Mouse (Mus musculus): Measurements from ENCODE around the gene Ccdc3. TPM values are rescaled to one million over a fixed set of nuclear protein-coding genes. Genes with fewer than 3 reads are reported as not detected.

Gene Ccdc3
- polyA plus RNA-seq, 1 experiment from 2014 or later = 10.9 TPM

- no peaks in the 10 kb centered on the region for H3K4me1 ChIP-seq
- H3K9me3 ChIP-seq = no peaks in the 10 kb centered on the region
- no peak overlapping the region for H3K4me3 ChIP-seq
- H3K36me3 ChIP-seq = no peaks in the 10 kb centered on the region
- WGBS = 87% methylated on average over 6 of the region's 6 CpGs
- no peak for ATAC-seq (ENCODE audit: low FRiP score, low read depth)
- no peaks in the 10 kb centered on the region for H3K27me3 ChIP-seq (replicated peaks)
- H3K9ac ChIP-seq = no peak overlapping the region
- H3K27ac ChIP-seq = no peak overlapping the region
- H3K4me2 ChIP-seq (replicated peaks) = no peak overlapping the region
Measured at GRCm38 (mm10) chr2:5194701-5195215, 57.2 kb downstream of the Ccdc3 start.

- ATAC-seq (ENCODE audit: low FRiP score, low read depth) = no peak
- H3K4me1 ChIP-seq = no peaks in the 10 kb centered on the region
- H3K4me3 ChIP-seq = no peak overlapping the region
- no peaks in the 10 kb centered on the region for H3K27me3 ChIP-seq (replicated peaks)
- no peak overlapping the region for H3K4me2 ChIP-seq (replicated peaks)
- no peak overlapping the region for H3K9ac ChIP-seq
- no peak overlapping the region for H3K27ac ChIP-seq
- WGBS = 45% methylated on average over 4 of the region's 4 CpGs
- H3K36me3 ChIP-seq = no peaks in the 10 kb centered on the region
- H3K9me3 ChIP-seq = no peaks in the 10 kb centered on the region
Measured at GRCm38 (mm10) chr2:5197486-5197885, 59.9 kb downstream of the Ccdc3 start.

GRCm38 (mm10) chr2:5199289-5199688, 61.7 kb downstream of the Ccdc3 start:
- 86% methylated on average over 17 of the region's 17 CpGs for WGBS
- no peak overlapping the region for H3K9ac ChIP-seq
- no peak for ATAC-seq (ENCODE audit: low FRiP score, low read depth)

GRCm38 (mm10) chr2:5200817-5201364, 63.3 kb downstream of the Ccdc3 start:
- ATAC-seq (ENCODE audit: low FRiP score, low read depth) = no peak
- no peak overlapping the region for H3K9ac ChIP-seq
- 82% methylated on average over 7 of the region's 7 CpGs for WGBS
- H3K4me3 ChIP-seq = no peak overlapping the region
- no peaks in the 10 kb centered on the region for H3K4me1 ChIP-seq
- no peaks in the 10 kb centered on the region for H3K27me3 ChIP-seq (replicated peaks)
- no peaks in the 10 kb centered on the region for H3K9me3 ChIP-seq
- H3K36me3 ChIP-seq = no peaks in the 10 kb centered on the region
- H3K4me2 ChIP-seq (replicated peaks) = no peak overlapping the region
- no peak overlapping the region for H3K27ac ChIP-seq

More at GRCm38 (mm10) chr2:5199289-5199688, 61.7 kb downstream of the Ccdc3 start:
- Histone ChIP-seq H3K4me3 (no peak overlapping the region), H3K9me3 (no peaks in the 10 kb centered on the region), H3K27me3 (replicated peaks) (no peaks in the 10 kb centered on the region), H3K4me2 (replicated peaks) (no peak overlapping the region), H3K4me1 (no peaks in the 10 kb centered on the region), H3K36me3 (no peaks in the 10 kb centered on the region), H3K27ac (no peak overlapping the region)

- 88% methylated on average over 1 of the region's 1 CpGs for WGBS
- no peaks in the 10 kb centered on the region for H3K27me3 ChIP-seq (replicated peaks)
Measured at GRCm38 (mm10) chr2:5203146-5203545, 65.6 kb downstream of the Ccdc3 start.

GRCm38 (mm10) chr2:5204941-5205340, 67.4 kb downstream of the Ccdc3 start:
- no peaks in the 10 kb centered on the region for H3K9me3 ChIP-seq
- no peaks in the 10 kb centered on the region for H3K4me1 ChIP-seq
- no peaks in the 10 kb centered on the region for H3K36me3 ChIP-seq
- H3K27me3 ChIP-seq (replicated peaks) = no peaks in the 10 kb centered on the region
- ATAC-seq (ENCODE audit: low FRiP score, low read depth) = no peak
- WGBS = 93% methylated on average over 1 of the region's 1 CpGs
- no peak overlapping the region for H3K4me2 ChIP-seq (replicated peaks)
- H3K9ac ChIP-seq = no peak overlapping the region
- H3K27ac ChIP-seq = no peak overlapping the region
- no peak overlapping the region for H3K4me3 ChIP-seq

More at GRCm38 (mm10) chr2:5203146-5203545, 65.6 kb downstream of the Ccdc3 start:
- Histone ChIP-seq H3K36me3 (no peaks in the 10 kb centered on the region), H3K27ac (no peak overlapping the region), H3K4me1 (no peaks in the 10 kb centered on the region), H3K4me2 (replicated peaks) (no peak overlapping the region), H3K4me3 (no peak overlapping the region), H3K9me3 (no peaks in the 10 kb centered on the region), H3K9ac (no peak overlapping the region)
- ATAC-seq (ENCODE audit: low FRiP score, low read depth) = no peak

GRCm38 (mm10) chr2:5206651-5207050, 69.1 kb downstream of the Ccdc3 start:
- H3K36me3 ChIP-seq = no peaks in the 10 kb centered on the region
- H3K4me2 ChIP-seq (replicated peaks) = no peak overlapping the region
- no peak overlapping the region for H3K27ac ChIP-seq
- H3K9me3 ChIP-seq = no peaks in the 10 kb centered on the region
- no peaks in the 10 kb centered on the region for H3K27me3 ChIP-seq (replicated peaks)
- H3K9ac ChIP-seq = no peak overlapping the region
- ATAC-seq (ENCODE audit: low FRiP score, low read depth) = no peak
- no peaks in the 10 kb centered on the region for H3K4me1 ChIP-seq
- 87% methylated on average over 3 of the region's 3 CpGs for WGBS
- no peak overlapping the region for H3K4me3 ChIP-seq

GRCm38 (mm10) chr2:5214581-5214980, 77.0 kb downstream of the Ccdc3 start:
- no peak overlapping the region for H3K4me3 ChIP-seq
- H3K36me3 ChIP-seq = no peaks in the 10 kb centered on the region
- H3K27me3 ChIP-seq (replicated peaks) = no peaks in the 10 kb centered on the region
- no peaks in the 10 kb centered on the region for H3K9me3 ChIP-seq
- ATAC-seq (ENCODE audit: low FRiP score, low read depth) = no peak
- no peaks in the 10 kb centered on the region for H3K4me1 ChIP-seq
- WGBS = 88% methylated on average over 1 of the region's 1 CpGs
- no peak overlapping the region for H3K9ac ChIP-seq
- no peak overlapping the region for H3K27ac ChIP-seq
- H3K4me2 ChIP-seq (replicated peaks) = no peak overlapping the region

- no peak for ATAC-seq (ENCODE audit: low FRiP score, low read depth)
- 75% methylated on average over 9 of the region's 9 CpGs for WGBS
- H3K9ac ChIP-seq = no peak overlapping the region
Measured at GRCm38 (mm10) chr2:5215252-5215815, 77.8 kb downstream of the Ccdc3 start.

GRCm38 (mm10) chr2:5219206-5219605, 81.6 kb downstream of the Ccdc3 start:
- no peak overlapping the region for H3K4me2 ChIP-seq (replicated peaks)
- H3K27ac ChIP-seq = no peak overlapping the region
- H3K4me3 ChIP-seq = no peak overlapping the region
- H3K36me3 ChIP-seq = no peaks in the 10 kb centered on the region
- WGBS = 89% methylated on average over 1 of the region's 1 CpGs
- H3K27me3 ChIP-seq (replicated peaks) = no peaks in the 10 kb centered on the region
- no peak overlapping the region for H3K9ac ChIP-seq
- no peaks in the 10 kb centered on the region for H3K9me3 ChIP-seq
- ATAC-seq (ENCODE audit: low FRiP score, low read depth) = no peak
- 0 out of 2 replicates have a peak, but pooled peaks cover 3% of the 10 kb centered on the region for H3K4me1 ChIP-seq

More at GRCm38 (mm10) chr2:5215252-5215815, 77.8 kb downstream of the Ccdc3 start:
- Histone ChIP-seq H3K4me1 (0 out of 2 replicates have a peak, but pooled peaks cover 3% of the 10 kb centered on the region), H3K36me3 (no peaks in the 10 kb centered on the region), H3K4me3 (no peak overlapping the region), H3K4me2 (replicated peaks) (no peak overlapping the region), H3K27me3 (replicated peaks) (no peaks in the 10 kb centered on the region), H3K27ac (no peak overlapping the region), H3K9me3 (no peaks in the 10 kb centered on the region)

- no peaks in the 10 kb centered on the region for H3K36me3 ChIP-seq
- H3K4me2 ChIP-seq (replicated peaks) = no peak overlapping the region
- no peak for ATAC-seq (ENCODE audit: low FRiP score, low read depth)
- WGBS = 80% methylated on average over 1 of the region's 1 CpGs
- no peak overlapping the region for H3K9ac ChIP-seq
- H3K27me3 ChIP-seq (replicated peaks) = no peaks in the 10 kb centered on the region
- no peaks in the 10 kb centered on the region for H3K9me3 ChIP-seq
- no peak overlapping the region for H3K27ac ChIP-seq
- no peak overlapping the region for H3K4me3 ChIP-seq
- 0 out of 2 replicates have a peak, but pooled peaks cover 3% of the 10 kb centered on the region for H3K4me1 ChIP-seq
Measured at GRCm38 (mm10) chr2:5219847-5220375, 82.3 kb downstream of the Ccdc3 start.

GRCm38 (mm10) chr2:5222571-5222970, 85.0 kb downstream of the Ccdc3 start:
- H3K9me3 ChIP-seq = no peaks in the 10 kb centered on the region
- H3K4me3 ChIP-seq = no peak overlapping the region
- no peaks in the 10 kb centered on the region for H3K36me3 ChIP-seq
- H3K4me1 ChIP-seq = 0 out of 2 replicates have a peak, but pooled peaks cover 3% of the 10 kb centered on the region
- H3K27me3 ChIP-seq (replicated peaks) = no peaks in the 10 kb centered on the region
- WGBS = 88% methylated on average over 2 of the region's 2 CpGs
- no peak for ATAC-seq (ENCODE audit: low FRiP score, low read depth)
- H3K4me2 ChIP-seq (replicated peaks) = no peak overlapping the region
- H3K9ac ChIP-seq = no peak overlapping the region
- no peak overlapping the region for H3K27ac ChIP-seq
